In genomic region chr9:63915976-63916375, GRCm38 (mm10) we compare ENCODE assay signal across 8 mouse cellular contexts.
DNase-seq lines count a peak whose midpoint lies in the region; ATAC-seq lines count a peak whose summit lies in the region.

No protein-coding gene starts in this region.

- H3K4me1 ChIP-seq in embryonic facial prominence, embryonic 10.5 days = peaks cover 17% of the 10 kb centered on the region

- no peak overlapping the region for H3K4me3 ChIP-seq in embryonic facial prominence, embryonic 10.5 days

- 63% methylated on average over 5 of the region's 5 CpGs for whole genome bisulfite sequencing in embryonic facial prominence, embryonic 10.5 days

- no peak for ATAC-seq in inflammation-experienced regulatory T-cells, adult 6 months

- no peaks in the 10 kb centered on the region for H3K9me3 ChIP-seq in embryonic facial prominence, embryonic 10.5 days

- H3K36me3 ChIP-seq in embryonic facial prominence, embryonic 10.5 days (replicated peaks) = no peaks in the 10 kb centered on the region

- no peak overlapping the region for H3K27ac ChIP-seq in embryonic facial prominence, embryonic 10.5 days (replicated peaks)

- no peaks in the 10 kb centered on the region; the same call in 1 of the 2 replicates for H3K27me3 ChIP-seq in embryonic facial prominence, embryonic 10.5 days (replicated peaks; ENCODE audit: low read depth, poor library complexity, severe bottlenecking)

- DNase-seq in left cerebral cortex, adult 11 months (ENCODE audit: low spot score) = peak; percentile 24
- no peak for DNase-seq in left cerebral cortex, adult 8-10 months (ENCODE audit: low spot score in 2 of 2)
- peak; percentile 26 for DNase-seq in T-cell, adult 2 months (ENCODE audit: low spot score)
- DNase-seq in embryonic facial prominence, embryonic 10.5 days (ENCODE audit: low spot score) = peak; percentile 61
- DNase-seq in kidney, postnatal 10 days = peak; percentile 80
- peak; percentile 59 to 76 for DNase-seq in lung, adult 18-20 months
- peak; percentile 11 for DNase-seq in spleen, adult 12 weeks (ENCODE audit: low spot score)

Comparison
In these comparisons a context has a peak if more than half of its experiments do, and no peak if none do; other contexts are left out.
1. DNase-seq: peak in left cerebral cortex, adult 11 months (single experiment), T-cell, adult 2 months (single experiment), embryonic facial prominence, embryonic 10.5 days (single experiment), kidney, postnatal 10 days (single experiment), lung, adult 18-20 months (2 of 2) and spleen, adult 12 weeks (single experiment); none in left cerebral cortex, adult 8-10 months (0 of 2).